Mouse (Mus musculus) cortical plate, adult 2 months (tissue): ENCODE data around the gene Pcbp3.

Experiments used
- CTCF ChIP-seq: fragments of 200-500 bp; IDR thresholded peaks from 2 replicates; pipeline ENCODE4 v1.5.1; 2011; ENCODE audit warnings: mild to moderate bottlenecking, control low read depth, low read length; ENCODE audit not compliant: insufficient read depth; ENCODE audit errors: extremely low read depth
- POLR2A ChIP-seq: fragments of 200-500 bp; IDR thresholded peaks from 2 replicates; pipeline ENCODE4 v1.6.1; 2011; ENCODE audit warnings: mild to moderate bottlenecking, low read length, control low read depth; ENCODE audit not compliant: insufficient read depth; ENCODE audit errors: extremely low read depth

DNA sequence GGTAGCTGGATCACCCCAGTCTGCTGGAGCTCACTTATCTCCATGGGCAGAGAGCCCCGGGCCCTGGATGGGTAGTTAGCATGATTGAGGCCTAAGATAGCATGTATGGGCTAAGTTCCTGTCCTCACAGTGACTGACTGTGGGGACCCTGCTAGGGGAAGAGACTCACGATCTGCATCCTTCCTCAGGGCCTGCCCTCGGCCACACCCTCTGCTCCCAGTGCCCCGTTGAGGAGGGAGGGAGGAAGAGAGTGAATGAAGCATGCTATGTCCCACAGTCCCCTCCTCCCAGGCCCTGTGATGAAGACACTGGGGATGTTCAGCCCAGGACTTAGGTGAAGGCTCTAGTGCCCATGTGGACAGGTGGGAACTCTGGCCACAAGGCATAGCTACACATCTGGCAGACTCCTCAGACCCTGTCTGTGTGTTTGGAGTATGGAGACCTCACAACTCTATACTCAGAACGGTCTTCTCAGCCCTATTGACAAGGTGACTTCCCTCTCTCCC is 237.4 kb downstream of the Pcbp3 start:
- TF ChIP-seq CTCF (no peak), POLR2A (no peak)
